Mouse (Mus musculus) liver, embryonic 15.5 days (tissue): ENCODE results near the gene Wdr18. TPM values are rescaled to one million over a fixed set of nuclear protein-coding genes. Genes with fewer than 3 reads are reported as not detected.

Experiments used
- ATAC-seq: fragments of 200-750 bp; cut with Nextera tagmentation; 2 replicates; pipeline ENCODE4 v1.8.0; 2017; ENCODE audit warnings: moderate number of reproducible peaks, mild to moderate bottlenecking, moderate library complexity; ENCODE audit not compliant: insufficient read depth
- H3K27ac ChIP-seq: fragments of 300-500 bp; sonication (generic); replicated peaks from 2 replicates; pipeline ENCODE4 v1.5.1; 2015; ENCODE audit warnings: mild to moderate bottlenecking, inconsistent platforms
- H3K27me3 ChIP-seq: fragments of 300-500 bp; sonication (generic); 2 replicates; pipeline ENCODE4 v1.6.1; 2015; ENCODE audit warnings: mild to moderate bottlenecking, inconsistent platforms
- H3K36me3 ChIP-seq: fragments of 300-500 bp; sonication (generic); replicated peaks from 2 replicates; pipeline ENCODE4 v1.6.1; 2015; ENCODE audit warnings: moderate library complexity, mild to moderate bottlenecking, inconsistent platforms
- H3K4me1 ChIP-seq: fragments of 300-500 bp; sonication (generic); replicated peaks from 2 replicates; pipeline ENCODE4 v1.6.1; 2015; ENCODE audit warnings: inconsistent platforms
- H3K4me2 ChIP-seq: fragments of 300-500 bp; sonication (generic); 2 replicates; pipeline ENCODE4 v1.6.1; 2015; ENCODE audit warnings: moderate library complexity, mild to moderate bottlenecking, inconsistent platforms
- H3K4me3 ChIP-seq: fragments of 300-500 bp; sonication (generic); replicated peaks from 2 replicates; pipeline ENCODE4 v1.5.1; 2015; ENCODE audit warnings: mild to moderate bottlenecking, inconsistent platforms
- H3K9ac ChIP-seq: fragments of 300-500 bp; sonication (generic); 2 replicates; pipeline ENCODE4 v1.6.1; 2015; ENCODE audit warnings: moderate library complexity, mild to moderate bottlenecking, inconsistent platforms
- H3K9me3 ChIP-seq: fragments of 300-500 bp; sonication (generic); replicated peaks from 2 replicates; pipeline ENCODE4 v1.6.1; 2016; ENCODE audit warnings: inconsistent platforms
- WGBS: fragments of 180-500 bp; shearing (Covaris S2); methylation state at CpG from one replicate; pipeline ENCODE4 v1.1.7; 2015; ENCODE audit warnings: mixed read lengths; ENCODE audit not compliant: insufficient replicate concordance; 5-methylcytosine and 5-hydroxymethylcytosine counted together
- polyA plus RNA-seq: library from polyadenylated mRNA; unstranded; fragments of >200 nt; fragmentation: Nextera tagmentation; extraction: Ambion mirVana; gene quantifications from 2 replicates; pipeline ENCODE4 v1.2.1, GENCODE M21; 2015

The Wdr18 gene
- polyA plus RNA-seq, 1 experiment from 2014 or later: 48.4 TPM

- Histone ChIP-seq H3K4me3 (peak overlapping the region; percentile 61), H3K27ac (no peak overlapping the region), H3K4me2 (peak overlapping the region; percentile 91), H3K9me3 (no peaks in the 10 kb centered on the region), H3K4me1 (peaks cover 69% of the 10 kb centered on the region), H3K36me3 (peaks cover 29% of the 10 kb centered on the region), H3K27me3 (peaks cover 38% of the 10 kb centered on the region), H3K9ac (0 out of 2 replicates have a peak overlapping the region, but pooled peaks have one; percentile 55)
- 48% methylated on average over 15 of the region's 15 CpGs for WGBS
- ATAC-seq: no peak
These were observed 29.9 kb downstream of the Wdr18 start for GRCm38 (mm10) chr10:79989870-79990269.

- H3K27ac ChIP-seq: no peak overlapping the region
- H3K36me3 ChIP-seq: peaks cover 29% of the 10 kb centered on the region
- 64% methylated on average over 12 of the region's 12 CpGs for WGBS
- no peak for ATAC-seq
- no peak overlapping the region for H3K4me3 ChIP-seq
- H3K9ac ChIP-seq: no peak overlapping the region
- H3K27me3 ChIP-seq: peaks cover 38% of the 10 kb centered on the region
- no peaks in the 10 kb centered on the region for H3K9me3 ChIP-seq
- peaks cover 74% of the 10 kb centered on the region for H3K4me1 ChIP-seq
- H3K4me2 ChIP-seq: peak overlapping the region; percentile 13; the same call in 1 of the 2 replicates
These were observed 31.1 kb downstream of the Wdr18 start for GRCm38 (mm10) chr10:79991099-79991498.

DNA sequence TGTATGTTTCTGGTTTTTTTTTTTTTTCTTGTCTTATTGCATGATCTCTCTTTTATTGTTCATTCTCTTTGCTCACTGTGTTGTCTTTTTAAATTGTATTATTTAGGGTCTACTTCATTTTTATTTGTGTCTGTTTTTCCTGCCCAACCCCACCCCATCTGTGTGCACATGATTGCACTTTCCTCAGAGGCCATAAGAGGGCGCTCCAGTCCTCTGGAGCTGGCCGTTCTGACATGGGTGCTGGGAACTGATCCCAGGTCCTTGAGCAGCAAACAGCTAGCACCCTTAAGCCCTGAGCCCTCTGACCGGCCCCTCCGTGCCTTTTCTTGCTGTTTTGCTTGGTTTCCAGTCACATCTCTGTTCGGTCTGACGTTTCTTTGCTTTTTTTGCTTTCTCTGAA is 31.6 kb downstream of the Wdr18 start:
- no peak overlapping the region for H3K4me2 ChIP-seq
- H3K9ac ChIP-seq: no peak overlapping the region
- H3K4me3 ChIP-seq: no peak overlapping the region
- peaks cover 29% of the 10 kb centered on the region for H3K36me3 ChIP-seq
- peaks cover 71% of the 10 kb centered on the region for H3K4me1 ChIP-seq
- no peak overlapping the region for H3K27ac ChIP-seq
- H3K9me3 ChIP-seq: no peaks in the 10 kb centered on the region
- no peak for ATAC-seq
- H3K27me3 ChIP-seq: peaks cover 38% of the 10 kb centered on the region
- WGBS: 81% methylated on average over 6 of the region's 6 CpGs

GRCm38 (mm10) chr10:79994397-79995115 is 34.6 kb downstream of the Wdr18 start:
- peaks cover 44% of the 10 kb centered on the region for H3K36me3 ChIP-seq
- H3K9me3 ChIP-seq: no peaks in the 10 kb centered on the region
- no peak overlapping the region for H3K4me3 ChIP-seq
- H3K4me2 ChIP-seq: peak overlapping the region; percentile 33; the same call in 1 of the 2 replicates
- 53% methylated on average over 16 of the region's 16 CpGs for WGBS
- no peak for ATAC-seq
- H3K4me1 ChIP-seq: peaks cover 65% of the 10 kb centered on the region
- no peak overlapping the region for H3K9ac ChIP-seq
- peak overlapping the region; percentile 72 for H3K27ac ChIP-seq
- peaks cover 14% of the 10 kb centered on the region for H3K27me3 ChIP-seq

DNA sequence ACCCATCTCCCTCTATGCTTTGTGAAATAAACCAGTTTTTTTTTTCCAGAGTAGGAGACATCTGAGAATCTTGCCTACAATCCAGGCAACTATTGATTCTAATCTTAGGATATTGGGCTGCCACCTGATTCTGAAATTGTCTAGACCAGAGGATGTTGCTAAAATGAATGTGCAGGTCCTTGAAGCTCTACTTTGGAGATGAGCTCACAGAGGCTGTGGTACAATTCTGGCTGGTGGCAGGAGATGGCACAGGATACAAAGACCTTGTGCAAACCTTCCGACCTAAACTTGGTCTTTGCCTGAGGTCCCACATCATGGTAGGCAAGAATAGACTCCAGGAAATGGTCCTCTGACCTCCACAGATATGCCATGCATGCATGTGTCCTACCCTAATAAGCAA is 35.7 kb downstream of the Wdr18 start:
- Histone ChIP-seq H3K4me2 (peak overlapping the region; percentile 85), H3K4me3 (peak overlapping the region; percentile 80; the same call in 1 of the 2 replicates), H3K27ac (peak overlapping the region; percentile 72), H3K27me3 (peaks cover 6% of the 10 kb centered on the region; the same call in 1 of the 2 replicates), H3K4me1 (peaks cover 70% of the 10 kb centered on the region), H3K9me3 (no peaks in the 10 kb centered on the region), H3K36me3 (peaks cover 53% of the 10 kb centered on the region), H3K9ac (no peak overlapping the region)
- ATAC-seq: no peak
- WGBS: 34% methylated on average over 1 of the region's 1 CpGs

DNA sequence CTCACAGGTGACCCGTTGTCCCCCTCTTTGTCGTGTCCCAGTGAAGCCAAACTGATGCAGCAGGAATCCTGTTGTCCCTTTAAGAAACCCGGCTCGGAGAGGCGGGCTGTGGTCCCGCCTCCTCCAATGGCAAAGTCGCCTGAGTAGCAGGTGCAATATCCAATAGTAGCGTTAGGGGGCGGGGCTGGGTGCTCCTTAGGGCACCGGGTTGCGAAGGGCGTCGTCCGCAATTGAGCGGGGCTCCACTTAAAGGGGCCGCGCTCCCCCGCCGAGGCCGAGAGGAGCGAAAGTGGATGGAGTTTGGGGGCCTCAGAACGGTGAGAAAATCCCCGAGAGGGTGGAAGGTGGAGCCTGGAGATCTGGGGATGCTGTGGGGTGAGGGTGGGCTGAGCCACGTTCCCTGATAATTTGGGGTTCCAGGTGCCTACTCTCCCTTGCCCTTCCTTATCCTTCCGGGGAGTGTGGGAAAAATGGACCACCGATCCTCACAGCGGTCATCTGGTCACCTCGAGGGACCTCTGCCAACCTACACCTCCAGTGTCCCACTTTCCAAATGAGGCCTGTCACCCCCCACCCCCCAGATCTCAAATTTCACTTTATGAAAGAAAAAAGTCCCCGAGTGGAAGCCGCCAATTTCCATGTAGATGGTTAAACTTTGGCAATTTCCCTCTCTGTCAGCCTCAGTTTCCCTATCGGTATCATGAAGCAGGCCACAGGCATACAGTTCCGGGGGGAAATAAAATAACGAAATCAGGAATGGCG is 36.5 kb downstream of the Wdr18 start, which contains the start of gene Abca7:
Gene Abca7, plus strand, starts transcription at position 223 of the 762 bp plus-strand sequence.
- H3K9ac ChIP-seq: peak within 1 kb of the TSS; percentile 86
- H3K4me2 ChIP-seq: peak within 1 kb of the TSS; percentile 85
- ATAC-seq: peak; percentile 85
- H3K4me3 ChIP-seq: peak within 1 kb of the TSS; percentile 80
- peaks cover 54% of the 10 kb centered on the region for H3K36me3 ChIP-seq
- peak within 1 kb of the TSS; percentile 92 for H3K27ac ChIP-seq
- H3K9me3 ChIP-seq: no peaks in the 10 kb centered on the region
- no peaks in the 10 kb centered on the region for H3K27me3 ChIP-seq
- peaks cover 71% of the 10 kb centered on the region for H3K4me1 ChIP-seq
- WGBS: under 1% methylated on average over 34 of the region's 34 CpGs

GRCm38 (mm10) chr10:79997034-79997760 is 37.2 kb downstream of the Wdr18 start:
- Histone ChIP-seq H3K27ac (peak overlapping the region; percentile 92), H3K36me3 (peaks cover 54% of the 10 kb centered on the region), H3K9me3 (no peaks in the 10 kb centered on the region), H3K4me1 (peaks cover 79% of the 10 kb centered on the region), H3K27me3 (no peaks in the 10 kb centered on the region), H3K9ac (peak overlapping the region; percentile 86), H3K4me3 (peak overlapping the region; percentile 80), H3K4me2 (peak overlapping the region; percentile 85)
- 1% methylated on average over 35 of the region's 35 CpGs for WGBS
- peak; percentile 79 for ATAC-seq

- peak; percentile 30; the same call in 1 of the 2 replicates for ATAC-seq
- Histone ChIP-seq H3K4me2 (peak overlapping the region; percentile 85), H3K4me3 (peak overlapping the region; percentile 80), H3K36me3 (peaks cover 53% of the 10 kb centered on the region), H3K9ac (peak overlapping the region; percentile 86), H3K4me1 (peaks cover 85% of the 10 kb centered on the region), H3K9me3 (no peaks in the 10 kb centered on the region), H3K27ac (peak overlapping the region; percentile 92), H3K27me3 (no peaks in the 10 kb centered on the region)
- 22% methylated on average over 15 of the region's 15 CpGs for WGBS
These were observed 37.9 kb downstream of the Wdr18 start for GRCm38 (mm10) chr10:79997819-79998218.

DNA sequence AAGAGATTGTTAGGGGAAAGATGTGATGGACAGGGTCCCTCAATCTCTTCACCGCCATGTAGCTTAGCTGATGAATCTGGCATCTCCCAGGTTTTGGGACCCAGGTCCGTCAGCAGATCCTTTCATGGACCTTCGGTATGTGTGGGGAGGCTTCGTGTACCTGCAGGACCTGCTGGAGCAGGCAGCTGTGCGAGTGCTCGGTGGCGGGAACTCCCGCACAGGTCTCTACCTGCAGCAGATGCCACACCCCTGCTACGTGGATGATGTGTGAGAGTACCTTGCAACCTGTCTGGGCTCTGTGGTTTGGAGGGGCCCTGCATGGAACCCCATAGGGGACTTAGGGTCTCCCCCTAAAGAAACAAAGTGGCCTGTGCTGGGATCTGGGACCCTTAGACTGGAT is 42.0 kb downstream of the Wdr18 start:
- no peak for ATAC-seq
- no peak overlapping the region for H3K4me3 ChIP-seq
- no peaks in the 10 kb centered on the region for H3K9me3 ChIP-seq
- 85% methylated on average over 9 of the region's 9 CpGs for WGBS
- no peaks in the 10 kb centered on the region for H3K27me3 ChIP-seq
- H3K36me3 ChIP-seq: peaks cover 85% of the 10 kb centered on the region
- H3K4me2 ChIP-seq: no peak overlapping the region
- H3K4me1 ChIP-seq: peaks cover 77% of the 10 kb centered on the region
- no peak overlapping the region for H3K9ac ChIP-seq
- H3K27ac ChIP-seq: no peak overlapping the region

DNA sequence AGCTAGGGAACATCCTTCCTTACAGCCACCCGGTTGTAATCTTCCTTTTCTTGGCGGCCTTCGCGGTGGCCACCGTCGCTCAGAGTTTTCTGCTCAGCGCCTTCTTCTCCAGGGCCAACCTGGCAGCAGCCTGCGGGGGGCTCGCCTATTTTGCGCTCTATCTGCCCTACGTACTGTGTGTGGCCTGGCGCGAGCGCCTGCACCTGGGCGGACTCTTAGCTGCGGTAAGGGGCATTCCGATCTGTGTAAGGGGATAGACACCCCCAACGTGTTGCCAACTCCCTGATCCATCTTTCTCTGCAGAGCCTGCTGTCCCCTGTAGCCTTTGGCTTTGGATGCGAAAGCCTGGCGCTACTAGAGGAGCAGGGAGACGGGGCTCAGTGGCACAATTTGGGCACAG is 42.9 kb downstream of the Wdr18 start:
- peaks cover 75% of the 10 kb centered on the region for H3K4me1 ChIP-seq
- H3K27ac ChIP-seq: peak overlapping the region; percentile 61; the same call in 1 of the 2 replicates
- ATAC-seq: no peak
- H3K4me2 ChIP-seq: peak overlapping the region; percentile 20; the same call in 1 of the 2 replicates
- H3K4me3 ChIP-seq: no peak overlapping the region
- no peak overlapping the region for H3K9ac ChIP-seq
- no peaks in the 10 kb centered on the region for H3K9me3 ChIP-seq
- H3K36me3 ChIP-seq: peaks cover 94% of the 10 kb centered on the region
- no peaks in the 10 kb centered on the region for H3K27me3 ChIP-seq
- 66% methylated on average over 21 of the region's 21 CpGs for WGBS
